Mouse (Mus musculus) forebrain, embryonic 11.5 days (tissue): ENCODE measurements around the gene Clk2. TPM values are rescaled to one million over a fixed set of nuclear protein-coding genes. Genes with fewer than 3 reads are reported as not detected.

Source experiments
- ATAC-seq: fragments of 200-750 bp; cut with Nextera tagmentation; replicated peaks from 2 replicates; pipeline ENCODE4 v1.8.0; 2017; ENCODE audit warnings: moderate TSS enrichment; ENCODE audit not compliant: low FRiP score
- DNase-seq: peaks from one replicate; pipeline ENCODE4 v3.0.0-alpha.2; 2017; ENCODE audit warnings: low spot score
- H3K27ac ChIP-seq: fragments of 300-500 bp; sonication (generic); 2 replicates; pipeline ENCODE4 v1.5.1; 2014; ENCODE audit warnings: low read depth, low read length
- H3K27me3 ChIP-seq: fragments of 300-500 bp; sonication (generic); 2 replicates; pipeline ENCODE4 v1.6.1; 2014; ENCODE audit warnings: mild to moderate bottlenecking, low read length, mixed read lengths; ENCODE audit not compliant: control insufficient read depth, insufficient read depth
- H3K36me3 ChIP-seq: fragments of 300-500 bp; sonication (generic); 2 replicates; pipeline ENCODE4 v1.6.1; 2014; ENCODE audit warnings: mild to moderate bottlenecking, low read length, moderate library complexity, mixed read lengths; ENCODE audit not compliant: control insufficient read depth, insufficient read depth
- H3K4me1 ChIP-seq: fragments of 300-500 bp; sonication (generic); replicated peaks from 2 replicates; pipeline ENCODE4 v1.6.1; 2014; ENCODE audit warnings: low read length, mixed read lengths; ENCODE audit not compliant: control insufficient read depth, insufficient read depth
- H3K4me2 ChIP-seq: fragments of 300-500 bp; sonication (generic); 2 replicates; pipeline ENCODE4 v1.6.1; 2014; ENCODE audit warnings: low read depth, mild to moderate bottlenecking, low read length, moderate library complexity, mixed read lengths; ENCODE audit not compliant: severe bottlenecking
- H3K4me3 ChIP-seq: fragments of 300-500 bp; sonication (generic); 2 replicates; pipeline ENCODE4 v1.5.1; 2014; ENCODE audit warnings: low read depth, low read length
- H3K9ac ChIP-seq: fragments of 300-500 bp; sonication (generic); 2 replicates; pipeline ENCODE4 v1.6.1; 2014; ENCODE audit warnings: low read length
- H3K9me3 ChIP-seq: fragments of 300-500 bp; sonication (generic); 2 replicates; pipeline ENCODE4 v1.6.1; 2016; ENCODE audit warnings: low read length, mixed read lengths; ENCODE audit not compliant: control insufficient read depth
- WGBS: fragments of 180-500 bp; shearing (Covaris S2); extraction: QIAGEN DNeasy Blood & Tissue Kit; methylation state at CpG from one replicate; pipeline ENCODE4 v1.1.7; 2014; 5-methylcytosine and 5-hydroxymethylcytosine counted together
- polyA plus RNA-seq: library from polyadenylated mRNA; unstranded; fragments of >200 nt; fragmentation: Nextera tagmentation; extraction: Ambion mirVana; gene quantifications from 2 replicates; pipeline ENCODE4 v1.2.1, GENCODE M21; 2014

The Clk2 gene
- polyA plus RNA-seq, result 34.7 and 40.8 TPM in 2 replicates

DNA sequence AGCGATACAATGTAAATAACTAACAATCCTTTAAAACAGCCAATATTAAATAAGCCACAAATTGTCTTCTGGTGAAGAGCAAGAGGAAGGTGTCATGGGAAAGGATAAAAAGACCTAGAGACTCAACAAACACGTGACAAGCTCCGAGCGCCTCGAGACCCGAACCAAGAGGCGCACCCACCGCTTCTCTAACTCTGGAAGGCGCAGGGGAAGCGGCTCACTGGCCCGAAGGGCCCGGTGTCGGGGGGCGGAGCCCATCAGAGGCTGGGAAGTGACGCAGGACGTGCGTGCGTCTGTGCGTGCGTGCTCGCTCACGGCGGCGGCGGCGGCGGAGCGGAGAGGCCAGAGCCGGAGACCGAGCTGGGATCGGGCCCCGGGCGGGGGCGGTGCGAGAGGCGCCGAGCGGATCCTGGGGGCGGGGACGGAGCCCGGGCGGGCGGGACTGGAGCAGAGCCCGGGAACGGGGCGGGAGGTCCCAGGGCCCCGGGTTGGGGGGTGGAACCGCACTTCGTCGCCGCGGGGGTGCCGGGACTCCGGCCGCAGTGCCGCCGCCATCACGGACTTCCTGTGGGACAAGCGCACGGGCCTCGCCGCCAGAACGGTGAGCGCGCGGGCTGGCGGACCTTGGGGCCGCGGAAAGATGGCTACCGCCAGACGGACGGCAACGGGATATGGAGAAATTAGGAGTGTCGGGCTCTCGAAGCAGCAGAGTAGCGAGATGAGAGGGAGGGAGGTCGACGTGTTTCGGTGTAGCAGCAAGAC is at the start of gene Clk2:
Clk2 (plus strand) TSS at position 290 of the 762 bp plus-strand sequence.
- H3K4me3 ChIP-seq, result peak within 1 kb of the TSS; percentile 91
- H3K27ac ChIP-seq, result peak within 1 kb of the TSS; percentile 87

DNA sequence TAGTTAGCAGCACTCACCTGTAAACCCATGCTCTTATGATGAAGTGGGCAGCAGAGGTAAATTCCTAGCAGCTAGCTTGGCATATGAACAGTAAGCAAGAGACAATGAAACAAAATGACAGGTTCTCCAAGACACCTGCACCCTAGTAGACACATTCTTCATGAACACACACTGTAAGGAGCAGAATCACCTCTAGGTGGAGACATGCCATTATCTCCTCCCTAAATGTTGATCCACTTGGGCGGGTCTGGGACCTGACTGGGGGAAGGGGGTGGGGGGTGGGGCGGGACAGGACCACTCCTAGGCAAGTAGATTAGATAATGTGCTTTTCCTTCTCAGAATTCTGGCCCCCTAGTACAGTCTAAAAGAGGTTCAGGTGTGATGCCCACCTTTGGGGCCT is 49.1 kb upstream of the Clk2 start:
- no peaks in the 10 kb centered on the region for H3K27me3 ChIP-seq
- ATAC-seq, result no peak
- no peaks in the 10 kb centered on the region for H3K9me3 ChIP-seq
- no peak overlapping the region for H3K4me2 ChIP-seq
- DNase-seq, result no peak
- no peak overlapping the region for H3K27ac ChIP-seq
- 5% methylated on average over 2 of the region's 2 CpGs for WGBS
- H3K36me3 ChIP-seq, result no peaks in the 10 kb centered on the region
- no peaks in the 10 kb centered on the region for H3K4me1 ChIP-seq
- no peak overlapping the region for H3K4me3 ChIP-seq
- H3K9ac ChIP-seq, result no peak overlapping the region

More for the DNA sequence above, at the start of gene Clk2:
- peaks cover 16% of the 10 kb centered on the region for H3K36me3 ChIP-seq
- DNase-seq (peak; percentile 97), ATAC-seq (peak; percentile 97)
- no peaks in the 10 kb centered on the region for H3K9me3 ChIP-seq
- no peaks in the 10 kb centered on the region for H3K27me3 ChIP-seq
- H3K4me2 ChIP-seq, result peak within 1 kb of the TSS; percentile 73
- peak within 1 kb of the TSS; percentile 89 for H3K9ac ChIP-seq
- H3K4me1 ChIP-seq, result peaks cover 17% of the 10 kb centered on the region; the same call in 1 of the 2 replicates
- WGBS, result under 1% methylated on average over 76 of the region's 79 CpGs

DNA sequence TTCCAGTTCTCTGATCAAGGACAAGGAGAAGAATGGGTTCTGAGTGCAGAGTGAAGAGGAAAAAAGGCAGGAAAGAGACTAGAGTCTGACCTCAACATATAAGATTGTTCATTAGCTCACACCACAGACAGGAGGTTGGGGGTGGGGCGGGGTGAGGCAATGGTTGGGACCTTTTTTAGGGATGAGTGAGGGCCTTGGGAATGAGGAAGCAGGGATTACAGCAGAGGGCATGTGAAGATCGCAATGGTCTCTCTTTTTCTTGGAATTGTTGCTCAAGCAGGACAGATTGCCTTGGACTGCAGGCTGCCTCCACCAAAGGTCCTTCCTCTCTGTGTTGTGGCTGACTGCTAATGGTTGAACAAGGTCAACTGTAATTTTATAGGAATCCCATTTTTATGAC is 41.3 kb upstream of the Clk2 start:
- Histone ChIP-seq H3K27ac (no peak overlapping the region), H3K9ac (no peak overlapping the region), H3K36me3 (no peaks in the 10 kb centered on the region), H3K27me3 (no peaks in the 10 kb centered on the region), H3K4me3 (no peak overlapping the region), H3K4me1 (no peaks in the 10 kb centered on the region), H3K4me2 (no peak overlapping the region), H3K9me3 (no peaks in the 10 kb centered on the region)
- WGBS, result 84% methylated on average over 2 of the region's 2 CpGs
- DNase-seq (no peak), ATAC-seq (no peak)

DNA sequence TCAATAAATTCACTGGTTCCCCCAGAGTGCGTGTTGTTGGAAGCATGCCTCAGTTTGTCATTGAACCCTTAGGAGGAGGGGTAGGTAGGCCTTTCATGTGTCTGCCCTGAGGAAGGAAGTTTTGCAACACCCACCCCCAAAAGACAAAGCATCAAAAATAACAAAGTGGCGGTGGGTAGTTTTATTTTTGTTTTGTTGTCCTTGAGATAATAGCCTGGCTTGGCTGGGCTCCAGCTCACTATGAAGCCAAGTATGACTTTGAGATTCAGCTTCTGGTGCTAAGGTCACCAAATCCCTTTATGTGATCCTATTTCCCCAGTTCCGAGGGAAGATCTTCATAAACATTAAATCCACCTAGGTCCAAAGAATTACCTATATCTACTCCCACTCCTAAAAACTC is 40.4 kb upstream of the Clk2 start:
- 86% methylated on average over 3 of the region's 3 CpGs for WGBS
- H3K9me3 ChIP-seq, result no peaks in the 10 kb centered on the region
- no peaks in the 10 kb centered on the region for H3K4me1 ChIP-seq
- no peak overlapping the region for H3K4me3 ChIP-seq
- ATAC-seq (no peak), DNase-seq (no peak)
- no peaks in the 10 kb centered on the region for H3K36me3 ChIP-seq
- H3K27ac ChIP-seq, result no peak overlapping the region
- no peak overlapping the region for H3K9ac ChIP-seq
- H3K27me3 ChIP-seq, result no peaks in the 10 kb centered on the region
- H3K4me2 ChIP-seq, result no peak overlapping the region

DNA sequence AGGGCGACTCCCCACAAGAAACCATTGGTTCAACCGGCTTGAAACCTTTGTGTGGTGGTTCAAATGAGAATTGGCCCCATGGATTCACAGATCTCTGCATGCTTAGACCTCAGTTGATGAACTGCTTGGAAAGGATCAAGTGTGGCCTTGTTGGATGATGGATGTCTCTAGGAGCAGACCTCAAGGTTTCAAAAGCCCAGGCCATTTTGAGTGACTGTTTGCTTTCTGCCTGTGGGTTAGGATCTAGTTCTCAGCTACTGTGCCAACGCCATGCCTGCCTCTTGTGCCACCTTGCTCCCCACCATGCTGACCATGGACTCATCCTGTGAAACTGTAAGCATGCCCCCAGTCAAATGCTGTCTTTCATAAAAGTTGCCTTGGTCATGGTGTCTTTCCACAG is 38.6 kb upstream of the Clk2 start:
- Histone ChIP-seq H3K9ac (no peak overlapping the region), H3K9me3 (no peaks in the 10 kb centered on the region), H3K4me1 (no peaks in the 10 kb centered on the region), H3K36me3 (no peaks in the 10 kb centered on the region), H3K27me3 (no peaks in the 10 kb centered on the region), H3K4me3 (no peak overlapping the region), H3K27ac (no peak overlapping the region), H3K4me2 (no peak overlapping the region)
- ATAC-seq (no peak), DNase-seq (no peak)
- 85% methylated on average over 3 of the region's 3 CpGs for WGBS

DNA sequence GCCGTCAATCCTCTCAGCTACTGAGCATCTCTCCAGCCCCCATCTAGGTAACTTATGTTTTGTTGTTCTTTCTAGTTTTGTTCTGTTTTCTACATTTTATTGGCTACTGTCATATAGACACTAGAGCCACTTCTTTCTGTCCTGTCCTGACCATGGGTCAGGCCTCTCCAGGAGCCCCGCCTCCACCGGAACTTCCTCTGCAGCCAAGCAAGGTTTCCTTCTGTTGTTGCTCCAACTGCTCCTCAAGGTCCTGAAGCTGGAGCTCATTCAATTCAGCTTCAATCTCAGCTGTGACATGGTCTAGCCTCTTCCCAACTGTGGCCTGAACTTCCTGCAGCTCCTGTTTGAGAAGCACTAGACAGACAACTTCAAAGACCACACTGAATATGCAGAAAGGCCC is 34.7 kb upstream of the Clk2 start:
- Histone ChIP-seq H3K36me3 (no peaks in the 10 kb centered on the region), H3K9me3 (no peaks in the 10 kb centered on the region), H3K27me3 (no peaks in the 10 kb centered on the region), H3K27ac (no peak overlapping the region), H3K4me2 (no peak overlapping the region), H3K4me1 (no peaks in the 10 kb centered on the region; the same call in 1 of the 2 replicates), H3K4me3 (no peak overlapping the region), H3K9ac (no peak overlapping the region)
- ATAC-seq (no peak), DNase-seq (no peak)
- WGBS, result 93% methylated on average over 3 of the region's 3 CpGs

DNA sequence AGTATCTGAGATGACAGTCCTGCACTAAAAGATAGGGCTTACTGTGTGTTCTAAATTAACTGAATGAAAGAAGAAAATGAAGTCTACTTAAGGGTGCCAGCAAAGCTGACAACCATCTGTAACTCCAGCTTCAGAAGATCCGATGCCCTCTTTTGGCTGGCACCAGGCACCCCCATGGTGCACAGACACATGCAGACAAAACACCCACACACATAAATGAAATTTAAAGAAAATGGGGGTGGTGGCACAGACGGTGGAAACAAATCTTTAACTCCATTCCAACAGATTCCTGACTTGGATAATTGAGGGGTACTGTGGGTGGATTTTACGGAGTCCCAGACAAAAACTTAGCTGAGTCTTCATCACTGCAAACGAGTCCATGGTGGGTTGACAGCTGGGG is 32.8 kb upstream of the Clk2 start:
- ATAC-seq (no peak), DNase-seq (peak; percentile 18)
- Histone ChIP-seq H3K4me2 (peak overlapping the region; percentile 51), H3K36me3 (no peaks in the 10 kb centered on the region), H3K4me1 (no peaks in the 10 kb centered on the region; the same call in 1 of the 2 replicates), H3K27ac (no peak overlapping the region), H3K9ac (no peak overlapping the region), H3K4me3 (peak overlapping the region; percentile 24; the same call in 1 of the 2 replicates), H3K27me3 (no peaks in the 10 kb centered on the region), H3K9me3 (no peaks in the 10 kb centered on the region)
- 50% methylated on average over 4 of the region's 4 CpGs for WGBS

DNA sequence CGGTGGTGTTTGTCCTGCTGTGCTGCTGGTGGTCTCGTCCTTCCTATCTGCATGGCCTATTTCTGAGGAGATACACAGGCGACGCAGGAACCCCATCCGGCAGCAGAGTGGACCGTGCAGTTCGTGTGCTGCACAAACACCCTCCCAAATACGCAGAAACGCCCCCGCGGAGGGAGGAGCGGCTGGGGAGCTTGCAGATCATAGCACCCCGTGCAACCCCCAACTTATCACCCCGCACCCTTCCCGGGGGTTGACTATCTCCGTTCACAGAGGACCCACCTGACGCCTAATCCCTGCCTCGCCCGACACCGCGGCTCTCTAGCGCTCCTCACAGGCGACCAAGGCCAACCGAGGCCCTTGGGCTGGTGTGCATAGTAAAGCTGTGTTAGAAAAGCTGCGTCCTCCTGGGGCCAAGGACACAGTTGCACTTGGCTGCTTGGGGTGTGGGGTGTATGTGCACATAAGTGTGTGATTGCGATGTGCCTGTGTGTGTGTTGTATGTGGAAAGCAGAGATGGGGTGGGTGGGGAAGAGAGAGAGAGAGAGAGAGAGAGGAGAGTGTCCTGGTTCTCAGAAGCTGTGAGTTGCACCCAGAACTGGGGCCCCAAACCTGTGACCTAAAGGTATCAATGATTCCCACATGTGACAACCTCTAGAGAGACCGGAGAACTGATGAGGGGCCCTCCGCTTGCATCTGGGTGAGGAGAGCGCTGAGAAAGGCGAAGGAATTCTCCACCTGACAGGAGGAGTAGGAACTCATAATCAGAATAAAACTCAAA is 32.1 kb upstream of the Clk2 start:
- DNase-seq (peak; percentile 63), ATAC-seq (peak; percentile 36; the same call in 1 of the 2 replicates)
- H3K9ac ChIP-seq, result peak overlapping the region; percentile 53
- H3K27me3 ChIP-seq, result no peaks in the 10 kb centered on the region
- no peaks in the 10 kb centered on the region; the same call in 1 of the 2 replicates for H3K4me1 ChIP-seq
- H3K9me3 ChIP-seq, result no peaks in the 10 kb centered on the region
- H3K27ac ChIP-seq, result no peak overlapping the region
- H3K4me3 ChIP-seq, result peak overlapping the region; percentile 24
- no peaks in the 10 kb centered on the region for H3K36me3 ChIP-seq
- WGBS, result 12% methylated on average over 30 of the region's 30 CpGs
- H3K4me2 ChIP-seq, result peak overlapping the region; percentile 51
